Comparison of ENCODE assay signal across 9 mouse cellular contexts in genomic region chr17:33811142-33811516, GRCm38 (mm10). TPM values are rescaled to one million over a fixed set of nuclear protein-coding genes. Genes with fewer than 3 reads are reported as not detected.
DNase-seq lines count a peak whose midpoint lies in the region; TF ChIP-seq lines count a peak whose summit lies in the region.
"Had no signal": no experiment of that assay in that cellular context is flagged by ENCODE, and none has a peak within 500 bp of the region (broad histone marks: within the 10 kb centered on the region; RNA-seq: fewer than 3 reads in every experiment).

No protein-coding gene starts in this region.

- peak overlapping the region; percentile 15 for H3K4me3 ChIP-seq in cerebellum, adult 2 months (replicated peaks; ENCODE audit: insufficient read depth, low read depth, low read length)
- H3K4me3 ChIP-seq in E14TG2a.4 (replicated peaks; ENCODE audit: low read length), result peak overlapping the region; percentile 96

- DNase-seq in cerebellum, adult 2 months, result no peak
- DNase-seq in cerebellum, postnatal 10 days, result no peak
- peak; percentile 33 for DNase-seq in heart, postnatal 4 days
- DNase-seq in lung, postnatal 10 days, result peak; percentile 30
- DNase-seq in B cell, adult 2 months, result no peak
- no peak for DNase-seq in left cerebral cortex, postnatal 14 days (ENCODE audit: low spot score in 2 of 2)
- no peak for DNase-seq in layer of hippocampus, postnatal 10 days (ENCODE audit: low spot score in 2 of 2)

- WGBS in cerebellum, adult 2 months, result 25% methylated on average over 7 of the region's 7 CpGs

- no peak for TF ChIP-seq CTCF in cerebellum, adult 2 months (IDR thresholded peaks at IDR 0.05; ENCODE audit: borderline replicate concordance, insufficient read depth, low read depth, low read length)
- no peak for TF ChIP-seq CTCF in E14TG2a.4 (conservative IDR thresholded peaks at IDR 0.05; ENCODE audit: low read length)

- H3K9me3 ChIP-seq in E14TG2a.4 (ENCODE audit: low read length), result no peaks in the 10 kb centered on the region

- H3K27me3 ChIP-seq in cerebellum, adult 2 months (ENCODE audit: control insufficient read depth, insufficient read depth, low read length), result no peaks in the 10 kb centered on the region; the same call in 1 of the 2 replicates
- no peaks in the 10 kb centered on the region for H3K27me3 ChIP-seq in E14TG2a.4 (ENCODE audit: insufficient read depth, low read length)

- intact Hi-C loops in left cerebral cortex, postnatal 14 days (cut with DNase I), result loop anchor here (5.0 kb wide), 1 partner anchor 49 kb away; the partner anchor contains the start of gene Rab11b

- no peak for TF ChIP-seq POLR2A in cerebellum, adult 2 months (IDR thresholded peaks at IDR 0.05; ENCODE audit: borderline replicate concordance, insufficient read depth, low read length)

- H3K36me3 ChIP-seq in E14TG2a.4 (ENCODE audit: insufficient read depth, low read length), result peaks cover 24% of the 10 kb centered on the region

- no peaks in the 10 kb centered on the region for H3K4me1 ChIP-seq in cerebellum, adult 2 months (ENCODE audit: control insufficient read depth, insufficient read depth, low read length)
- peaks cover 80% of the 10 kb centered on the region for H3K4me1 ChIP-seq in E14TG2a.4 (replicated peaks; ENCODE audit: low read depth, low read length)

- H3K27ac ChIP-seq in cerebellum, adult 2 months (ENCODE audit: insufficient read depth, low read length), result no peak overlapping the region

RNA-seq across cellular contexts. Expression of gene Kank3, which starts 0.8 kb away (rescaled TPM):
- polyA plus RNA-seq in cerebellum, adult 2 months (2012; rRNA removed), result 52.1 and 59.5 TPM in 2 replicates
- total RNA-seq in heart, postnatal 4 days (2021), result 10 to 100 TPM; 57.5 to 58.5 TPM
- 10 to 100 TPM; 36.2 to 41.2 TPM for total RNA-seq in left cerebral cortex, postnatal 14 days (2021)
- total RNA-seq in layer of hippocampus, postnatal 10 days (2021), result 10 to 100 TPM; 38.0 to 51.2 TPM

RNA-seq across cellular contexts. Expression of gene Rps28, which starts 13.2 kb away (rescaled TPM):
- 471 and 493 TPM in 2 replicates for polyA plus RNA-seq in cerebellum, adult 2 months (2012; rRNA removed)
- 1,000 to 10,000 TPM; 1,097 to 1,179 TPM for total RNA-seq in heart, postnatal 4 days (2021)
- total RNA-seq in left cerebral cortex, postnatal 14 days (2021), result 100 to 1,000 TPM; 681 to 713 TPM
- total RNA-seq in layer of hippocampus, postnatal 10 days (2021), result 100 to 1,000 TPM; 919 to 984 TPM

RNA-seq across cellular contexts. Expression of gene Ndufa7, which starts 13.2 kb away (rescaled TPM):
- polyA plus RNA-seq in cerebellum, adult 2 months (2012; rRNA removed), result 341 and 361 TPM in 2 replicates
- total RNA-seq in heart, postnatal 4 days (2021), result 100 to 1,000 TPM; 423 to 447 TPM
- total RNA-seq in left cerebral cortex, postnatal 14 days (2021), result 100 to 1,000 TPM; 229 to 243 TPM
- total RNA-seq in layer of hippocampus, postnatal 10 days (2021), result 100 to 1,000 TPM; 244 to 245 TPM

RNA-seq across cellular contexts. Expression of gene Angptl4, which starts 29.5 kb away (rescaled TPM):
- 1.6 and 1.9 TPM in 2 replicates for polyA plus RNA-seq in cerebellum, adult 2 months (2012; rRNA removed)
- total RNA-seq in heart, postnatal 4 days (2021), result 10 to 100 TPM; 29.1 to 35.0 TPM
- 1 to 10 TPM; 5.5 to 6.6 TPM for total RNA-seq in left cerebral cortex, postnatal 14 days (2021)
- 1 to 10 TPM; 6.9 to 9.5 TPM for total RNA-seq in layer of hippocampus, postnatal 10 days (2021)
- polyA plus RNA-seq: erythroblast, embryonic 14.5 days had no signal

RNA-seq across cellular contexts. Expression of gene Cd320, which starts 31.8 kb away (rescaled TPM):
- polyA plus RNA-seq in cerebellum, adult 2 months (2012; rRNA removed), result 34.4 and 34.7 TPM in 2 replicates
- 10 to 100 TPM; 16.8 to 21.4 TPM for total RNA-seq in heart, postnatal 4 days (2021)
- total RNA-seq in left cerebral cortex, postnatal 14 days (2021), result 10 to 100 TPM; 29.3 to 31.9 TPM
- total RNA-seq in layer of hippocampus, postnatal 10 days (2021), result 10 to 100 TPM; 25.1 to 27.1 TPM

Comparison
In these comparisons a context has a peak if more than half of its experiments do, and no peak if none do; other contexts are left out.
1. DNase-seq: peak in heart, postnatal 4 days (single experiment) and lung, postnatal 10 days (single experiment); none in cerebellum, adult 2 months (0 of 2), cerebellum, postnatal 10 days (0 of 2), B cell, adult 2 months (0 of 2), left cerebral cortex, postnatal 14 days (0 of 2) and layer of hippocampus, postnatal 10 days (0 of 2).